Mouse (Mus musculus) WW6 (cell line): ENCODE data around the gene Il4i1.

ENCODE experiments used
- DNase-seq: peaks from one replicate; pipeline ENCODE4 v3.0.0-alpha.2; 2013; ENCODE audit warnings: low read depth, low spot score

Il4i1 gene

DNA sequence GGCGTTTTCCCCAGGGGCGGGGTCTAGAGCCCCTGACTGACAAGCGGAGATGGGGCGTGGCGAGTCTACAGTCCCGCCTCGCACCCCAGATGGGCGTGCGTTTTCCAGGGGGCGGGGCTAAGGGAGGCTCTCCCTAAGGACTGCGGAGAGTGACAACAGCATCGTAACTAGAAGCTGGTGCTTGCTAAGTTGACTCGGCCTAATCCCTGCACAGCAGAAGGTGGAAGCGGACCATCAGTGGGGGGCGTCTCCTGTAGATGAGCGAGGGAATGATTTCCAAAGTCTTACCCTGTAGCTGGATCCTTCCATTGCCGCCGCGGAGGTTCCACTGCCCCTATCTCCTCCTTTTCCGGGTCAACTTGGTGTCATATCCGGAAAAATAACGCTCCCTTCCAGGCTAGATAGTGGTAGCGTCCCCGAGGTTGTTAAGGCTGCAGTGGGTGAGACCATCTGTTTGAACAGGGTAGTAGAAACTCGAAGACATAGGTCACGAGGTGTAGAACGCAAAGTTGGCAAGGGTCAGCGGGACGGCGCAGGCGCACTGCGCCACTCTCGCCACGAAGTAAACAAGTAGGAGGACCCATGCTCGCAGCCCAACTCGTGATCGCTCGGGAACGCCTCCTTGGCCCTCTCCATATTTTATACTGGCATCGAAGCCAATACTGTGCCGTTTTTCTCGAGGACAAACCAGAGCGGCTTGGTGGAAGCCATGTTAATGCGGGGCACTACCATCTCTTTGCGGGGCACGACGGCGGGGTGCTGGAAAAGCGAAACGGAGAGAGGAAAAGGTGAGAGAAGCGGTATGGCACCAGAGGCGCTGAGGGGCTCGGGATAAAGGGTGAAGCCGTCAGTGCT lies 32.6 kb downstream of the Il4i1 start, which contains the start of the genes Akt1s1 and Tbc1d17:
Akt1s1 (plus strand) TSS at position 431 of the 855 bp plus-strand sequence.
Tbc1d17 (minus strand) TSS at position 519 of the 855 bp plus-strand sequence.
- peak; percentile 97 for DNase-seq

DNA sequence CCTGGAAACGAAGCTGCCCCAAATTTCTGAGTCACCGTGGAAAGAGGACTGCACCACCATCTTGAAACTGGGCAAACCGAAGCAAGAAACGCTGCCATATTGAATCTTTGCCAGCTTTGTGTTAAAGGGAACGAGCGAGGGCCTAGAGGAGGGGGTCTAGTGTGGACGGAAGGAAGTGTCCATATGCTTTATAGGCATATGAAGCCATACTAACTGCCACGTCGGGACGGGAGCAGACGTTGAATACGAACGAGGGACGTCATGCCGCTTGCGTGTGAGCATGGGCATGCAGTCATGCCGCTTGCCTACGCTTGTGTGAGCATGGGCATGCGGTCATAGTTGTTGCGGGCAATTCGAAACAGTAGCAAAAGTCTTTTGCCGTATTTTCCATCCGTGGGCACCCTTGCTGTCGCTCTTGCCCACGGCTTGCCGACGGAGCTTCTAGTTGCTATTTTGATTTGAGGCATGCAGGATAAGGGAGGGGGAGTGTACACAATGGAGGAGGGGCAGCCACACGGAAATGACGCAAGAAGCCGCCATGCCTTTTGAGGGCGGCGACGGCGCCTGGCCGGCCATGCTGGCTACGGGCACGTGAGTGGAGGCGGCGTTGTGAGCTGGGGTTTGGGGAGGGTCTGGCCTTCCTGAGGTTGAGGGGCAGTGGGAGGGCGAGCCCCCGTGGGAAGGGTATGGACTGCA lies 33.4 kb downstream of the Il4i1 start:
- no peak for DNase-seq

DNA sequence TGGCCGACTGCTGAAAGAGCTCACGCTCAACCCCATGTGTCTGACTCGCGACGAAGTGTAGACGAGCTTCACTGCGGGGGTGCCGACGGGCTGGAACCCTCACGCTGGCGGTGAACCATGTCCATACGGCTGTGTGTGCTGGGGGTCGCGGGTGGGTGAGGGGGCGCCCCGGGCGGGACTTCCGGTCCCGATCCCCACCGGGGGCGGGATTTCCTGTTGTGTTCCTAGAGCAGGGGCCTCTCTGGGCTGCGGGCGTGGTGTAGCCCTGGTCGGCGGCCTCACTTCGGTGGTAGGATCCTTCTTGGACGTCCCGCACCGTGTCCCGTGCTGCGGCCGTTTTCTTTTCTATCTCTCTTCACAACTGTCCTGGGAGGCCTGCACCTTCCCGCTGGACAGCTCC lies 34.0 kb downstream of the Il4i1 start:
- no peak for DNase-seq

DNA sequence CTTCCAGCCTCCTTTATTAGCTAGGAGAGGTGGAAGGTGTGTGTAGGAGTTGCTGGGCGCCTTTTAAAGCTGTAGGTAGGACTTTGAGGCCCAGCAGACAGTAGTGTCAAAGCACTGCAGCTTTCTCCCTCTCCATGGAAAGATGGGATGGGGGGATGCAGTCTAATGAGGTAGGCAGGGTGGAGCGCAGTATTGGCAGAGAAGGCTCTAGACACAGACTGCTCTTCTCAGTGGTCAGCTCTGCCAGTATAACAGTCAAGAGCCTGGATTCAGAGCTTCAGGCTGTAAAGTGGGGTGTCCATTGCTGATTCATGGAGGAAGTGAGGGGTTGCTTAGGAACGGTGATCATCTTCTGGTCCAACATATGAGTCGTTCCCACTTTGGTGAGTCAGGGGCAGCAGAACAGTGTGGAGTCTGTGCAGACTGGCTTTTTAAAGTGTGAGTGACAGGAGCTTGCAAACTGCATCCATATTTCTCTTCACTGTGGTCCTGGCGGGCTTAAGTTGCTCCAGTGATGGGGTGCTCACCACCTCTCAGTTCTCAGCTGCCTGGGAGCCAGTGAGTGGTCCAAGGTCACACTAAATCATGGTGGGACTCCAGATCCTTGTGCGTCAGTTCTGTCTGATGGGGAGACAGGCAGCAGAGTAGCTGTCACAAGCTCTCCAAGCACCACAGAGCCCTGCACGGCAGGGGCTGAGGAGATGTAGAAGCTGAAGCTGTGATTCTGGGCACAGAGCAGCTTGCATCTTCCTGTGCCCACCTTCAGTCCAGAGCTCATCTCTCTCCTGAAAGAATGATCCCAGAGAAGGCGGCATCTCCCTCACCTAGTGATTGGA lies 34.8 kb downstream of the Il4i1 start:
- no peak for DNase-seq

DNA sequence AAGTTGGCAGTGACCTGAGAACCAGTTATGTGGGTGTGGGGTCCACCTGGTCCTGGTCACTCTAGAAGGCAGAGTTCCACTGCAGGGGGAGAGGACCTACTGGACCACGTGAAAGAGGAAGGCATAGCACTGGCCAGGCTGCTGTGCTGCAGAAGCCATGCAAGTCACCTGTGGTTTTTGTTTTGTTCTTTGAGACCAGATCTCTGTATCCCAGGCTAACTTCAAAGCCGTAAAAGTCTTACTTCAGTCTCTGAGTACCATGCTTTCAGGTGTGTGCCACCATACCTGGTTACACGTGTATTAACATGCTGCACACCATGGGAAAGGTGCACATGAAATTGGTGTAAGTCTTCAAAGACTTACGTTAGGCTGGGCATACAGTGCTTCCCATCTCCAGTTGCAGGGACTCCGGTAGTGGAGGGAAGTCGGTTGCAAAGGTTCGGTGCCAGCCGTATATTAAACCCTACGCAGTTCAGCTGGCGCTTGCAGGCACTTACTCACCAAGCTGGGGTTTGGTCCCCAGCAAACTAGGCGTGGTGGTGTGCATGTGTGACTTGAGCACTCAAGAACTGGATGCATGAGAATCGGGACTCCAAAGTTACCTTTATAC lies 35.5 kb downstream of the Il4i1 start:
- DNase-seq = no peak

DNA sequence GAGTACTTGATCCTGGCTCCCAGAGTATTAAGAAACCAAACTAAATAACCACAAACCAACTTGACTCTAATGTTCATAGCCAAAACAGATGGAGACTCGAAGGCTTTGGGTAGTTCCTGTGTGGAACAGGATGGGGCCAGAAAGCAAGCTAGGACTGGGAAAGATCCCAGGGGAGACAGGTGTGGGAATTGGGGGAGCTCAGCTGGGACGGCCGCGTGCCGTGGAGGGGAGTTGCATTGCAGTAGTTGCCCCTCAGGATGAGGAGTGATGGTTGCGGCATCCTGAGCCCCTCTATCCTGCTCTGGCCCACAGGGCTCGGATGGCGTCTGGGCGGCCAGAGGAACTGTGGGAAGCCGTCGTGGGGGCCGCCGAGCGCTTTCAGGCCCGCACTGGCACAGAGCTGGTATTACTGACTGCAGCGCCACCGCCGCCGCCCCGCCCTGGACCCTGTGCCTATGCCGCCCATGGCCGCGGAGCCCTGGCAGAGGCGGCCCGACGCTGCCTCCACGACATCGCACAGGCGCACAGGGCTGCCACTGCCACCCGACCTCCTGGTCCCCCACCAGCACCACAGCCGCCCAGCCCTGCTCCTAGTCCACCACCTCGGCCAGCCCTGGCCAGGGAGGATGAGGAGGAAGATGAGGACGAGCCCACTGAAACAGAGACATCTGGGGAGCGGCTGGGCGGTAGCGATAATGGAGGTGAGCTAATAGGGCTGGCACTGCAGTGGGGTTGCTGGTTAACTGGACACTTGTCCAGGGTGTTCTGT lies 36.3 kb downstream of the Il4i1 start:
- DNase-seq = no peak

DNA sequence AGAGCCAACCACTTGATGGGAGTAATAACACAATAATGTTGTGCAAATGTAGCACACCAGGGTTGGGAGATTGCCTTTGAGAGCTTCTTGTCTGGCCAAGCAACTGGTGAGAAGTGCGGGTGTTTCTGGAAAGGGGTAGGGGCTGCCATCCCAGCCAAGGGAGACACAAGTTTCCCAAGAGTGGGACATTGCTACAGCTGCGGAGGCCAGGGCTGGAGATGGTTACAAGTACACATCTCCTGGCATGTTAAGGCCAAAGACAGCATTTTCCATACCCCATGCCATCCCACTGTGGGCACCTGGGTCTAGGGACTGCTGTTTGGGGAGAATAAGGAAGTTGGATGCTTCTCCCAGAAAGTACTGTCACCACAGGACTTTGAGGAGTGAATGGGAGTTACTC lies 36.9 kb downstream of the Il4i1 start:
- no peak for DNase-seq

DNA sequence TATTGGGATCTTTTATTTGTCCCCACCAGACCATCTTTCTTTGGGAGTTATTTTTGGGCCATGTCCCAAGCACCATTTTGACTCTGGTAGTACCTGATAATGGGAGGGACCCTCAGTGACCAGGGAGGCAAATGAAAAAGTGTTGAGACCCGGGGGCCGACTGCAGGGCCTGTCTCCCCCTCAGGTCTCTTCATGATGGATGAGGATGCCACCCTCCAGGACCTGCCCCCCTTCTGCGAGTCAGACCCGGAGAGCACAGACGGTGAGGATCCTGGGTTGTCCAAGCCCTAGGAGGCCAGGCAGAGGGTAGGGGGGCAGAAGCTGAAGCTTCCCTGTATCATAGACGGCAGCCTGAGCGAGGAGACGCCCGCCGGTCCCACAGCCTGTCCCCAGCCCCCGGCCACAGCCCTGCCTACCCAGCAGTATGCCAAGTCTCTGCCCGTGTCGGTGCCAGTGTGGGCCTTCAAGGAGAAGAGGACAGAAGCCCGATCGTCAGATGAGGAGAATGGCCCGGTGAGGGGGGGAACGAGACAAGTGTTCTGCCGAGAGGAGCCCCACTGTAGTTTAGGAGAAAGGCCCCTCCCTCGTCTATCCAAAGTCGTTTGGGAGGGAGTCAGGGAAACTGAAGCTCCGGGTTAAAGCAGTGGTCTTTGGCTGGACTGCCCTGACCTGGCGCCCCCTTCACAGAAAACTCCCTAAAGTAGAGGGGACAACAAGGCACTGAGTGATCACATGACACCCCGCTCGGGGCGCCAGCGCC lies 37.6 kb downstream of the Il4i1 start:
- DNase-seq = no peak

DNA sequence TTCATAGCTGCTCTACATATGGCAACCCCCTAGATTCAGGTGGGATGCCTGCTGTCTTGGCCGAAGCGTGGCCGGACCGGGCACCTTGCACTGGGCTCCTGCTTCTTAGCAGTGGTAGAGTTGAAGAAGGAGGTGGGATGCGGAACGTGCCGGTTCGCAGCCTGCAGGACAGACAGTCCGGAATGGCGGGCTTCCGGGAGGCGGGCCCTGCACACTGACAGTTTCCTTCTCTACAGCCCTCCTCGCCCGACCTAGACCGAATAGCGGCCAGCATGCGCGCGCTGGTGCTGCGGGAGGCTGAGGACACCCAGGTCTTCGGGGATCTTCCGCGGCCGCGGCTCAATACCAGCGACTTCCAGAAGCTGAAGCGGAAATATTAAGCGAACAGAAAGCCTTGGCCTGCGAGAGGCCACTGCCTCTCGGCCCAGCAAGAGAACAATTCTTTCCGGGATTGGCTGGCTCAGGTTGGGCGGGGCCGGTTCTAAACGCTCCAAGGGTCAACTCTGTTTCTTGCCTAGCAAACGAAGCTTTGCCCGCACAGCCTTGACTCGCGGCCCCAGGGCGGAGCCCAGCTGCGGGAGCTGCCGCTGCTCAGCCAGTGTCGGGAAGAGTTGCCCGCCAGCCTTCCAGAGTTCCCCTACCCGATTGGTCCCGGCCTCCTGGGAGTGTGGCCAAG lies 38.3 kb downstream of the Il4i1 start:
- no peak for DNase-seq

DNA sequence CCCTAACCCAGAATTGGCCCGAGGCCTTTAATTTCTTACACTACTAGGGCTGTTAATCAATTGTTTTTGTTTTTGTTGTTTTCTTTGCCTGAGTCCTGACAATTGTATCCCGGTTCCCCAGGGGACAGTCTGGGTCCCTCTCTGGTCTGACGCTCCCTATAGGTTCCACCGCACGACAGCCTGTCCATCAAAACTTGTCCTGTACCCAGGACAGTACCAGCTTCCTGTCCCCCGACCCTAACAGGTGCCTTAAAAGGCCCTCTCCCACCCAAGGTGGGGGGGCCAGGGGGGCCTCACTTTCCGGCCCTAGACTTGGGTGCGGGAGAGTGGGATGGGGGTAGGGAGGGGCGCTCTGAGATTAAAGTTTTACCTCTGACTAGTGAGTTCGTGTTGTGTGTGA lies 38.8 kb downstream of the Il4i1 start:
- no peak for DNase-seq

DNA sequence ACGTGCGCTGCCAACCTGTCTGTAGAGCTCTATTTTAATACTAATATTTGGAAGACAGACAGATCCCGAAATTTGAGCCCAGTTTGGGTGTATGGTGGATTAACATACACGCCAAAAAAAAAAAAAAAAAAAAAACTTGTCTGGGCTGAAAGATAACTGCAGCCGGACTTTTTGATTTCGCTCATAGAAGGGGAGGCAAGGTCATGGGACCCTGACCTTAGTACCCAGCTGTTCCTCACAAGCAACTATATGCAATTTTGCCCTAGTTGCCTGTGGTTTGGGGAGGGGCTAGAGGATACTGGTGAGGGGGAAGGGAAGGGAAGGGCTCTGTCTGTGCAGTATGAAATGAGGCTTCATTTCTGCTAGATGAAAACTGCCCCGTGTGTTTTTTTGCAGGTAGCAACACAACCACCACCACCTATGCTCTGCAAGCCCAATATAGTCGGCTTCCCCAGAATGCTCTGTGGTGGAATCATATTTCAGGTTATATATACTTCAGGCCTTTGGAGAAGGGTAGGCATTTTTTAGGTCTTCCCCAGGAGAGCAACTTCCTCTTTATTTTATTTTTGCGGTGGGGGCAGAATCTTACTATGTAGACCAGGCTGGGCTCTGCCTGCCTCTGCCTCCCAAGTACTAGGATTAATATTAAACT lies 40.2 kb downstream of the Il4i1 start:
- DNase-seq = no peak

DNA sequence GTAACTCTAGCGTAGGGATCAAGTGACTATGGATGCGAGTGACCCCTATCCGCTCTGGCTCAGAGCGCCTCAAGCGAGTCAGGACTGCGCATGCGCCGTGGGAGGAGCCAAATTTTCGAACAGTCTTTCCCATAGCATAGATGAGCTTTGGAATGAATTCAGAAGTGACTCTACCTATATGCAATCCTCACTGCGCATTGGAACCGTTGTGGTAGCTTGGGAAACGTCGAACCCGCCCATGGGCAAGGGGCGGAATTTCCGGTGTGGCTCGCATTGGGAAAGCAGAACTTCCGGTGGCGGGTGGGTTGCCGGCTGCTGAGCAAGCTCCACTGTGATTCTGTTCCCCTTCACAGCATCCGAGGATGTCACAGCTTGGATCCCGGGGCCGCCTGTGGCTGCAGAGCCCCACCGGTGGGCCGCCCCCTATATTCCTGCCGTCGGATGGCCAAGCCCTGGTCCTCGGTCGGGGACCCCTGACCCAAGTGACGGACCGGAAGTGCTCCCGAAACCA lies 40.9 kb downstream of the Il4i1 start, which contains the start of gene Pnkp:
Pnkp (plus strand) TSS at position 98 of the 511 bp plus-strand sequence.
- DNase-seq = peak; percentile 75

DNA sequence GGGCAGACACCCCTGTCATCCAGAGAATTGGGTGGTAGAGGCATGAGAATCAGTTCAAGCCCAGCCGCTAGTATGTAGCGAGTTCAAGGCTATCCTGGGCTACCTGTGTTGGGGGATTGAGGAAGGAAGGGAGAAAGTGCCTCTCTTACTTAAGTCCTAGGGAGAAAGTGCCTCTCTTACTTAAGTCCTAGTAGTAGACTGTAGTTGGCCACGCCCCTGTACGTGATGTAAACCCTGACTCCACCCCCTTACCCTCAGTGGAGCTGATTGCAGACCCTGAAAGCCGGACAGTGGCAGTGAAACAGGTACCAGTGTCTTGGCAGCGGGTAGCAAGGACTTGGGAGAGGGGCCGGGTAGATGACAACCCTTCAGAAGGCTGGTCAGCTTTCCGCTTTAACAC lies 41.7 kb downstream of the Il4i1 start:
- DNase-seq = no peak

DNA sequence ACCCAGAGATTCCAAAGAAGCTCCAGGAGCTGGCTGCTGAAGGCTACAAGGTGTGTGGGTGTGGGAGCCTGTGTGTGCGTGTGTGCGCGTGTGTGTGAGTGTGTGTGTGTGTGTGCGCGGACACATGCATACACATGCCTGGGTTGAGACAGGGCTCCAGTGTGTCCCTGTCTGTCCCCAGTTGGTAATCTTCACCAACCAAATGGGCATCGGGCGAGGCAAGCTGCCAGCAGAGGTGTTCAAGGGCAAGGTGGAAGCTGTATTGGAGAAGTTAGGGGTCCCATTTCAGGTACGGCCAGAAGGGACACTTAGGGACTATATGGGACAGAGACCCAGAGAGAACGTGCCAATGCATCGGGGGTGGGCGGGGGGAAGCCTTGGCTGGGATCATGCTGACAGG lies 43.7 kb downstream of the Il4i1 start:
- no peak for DNase-seq

DNA sequence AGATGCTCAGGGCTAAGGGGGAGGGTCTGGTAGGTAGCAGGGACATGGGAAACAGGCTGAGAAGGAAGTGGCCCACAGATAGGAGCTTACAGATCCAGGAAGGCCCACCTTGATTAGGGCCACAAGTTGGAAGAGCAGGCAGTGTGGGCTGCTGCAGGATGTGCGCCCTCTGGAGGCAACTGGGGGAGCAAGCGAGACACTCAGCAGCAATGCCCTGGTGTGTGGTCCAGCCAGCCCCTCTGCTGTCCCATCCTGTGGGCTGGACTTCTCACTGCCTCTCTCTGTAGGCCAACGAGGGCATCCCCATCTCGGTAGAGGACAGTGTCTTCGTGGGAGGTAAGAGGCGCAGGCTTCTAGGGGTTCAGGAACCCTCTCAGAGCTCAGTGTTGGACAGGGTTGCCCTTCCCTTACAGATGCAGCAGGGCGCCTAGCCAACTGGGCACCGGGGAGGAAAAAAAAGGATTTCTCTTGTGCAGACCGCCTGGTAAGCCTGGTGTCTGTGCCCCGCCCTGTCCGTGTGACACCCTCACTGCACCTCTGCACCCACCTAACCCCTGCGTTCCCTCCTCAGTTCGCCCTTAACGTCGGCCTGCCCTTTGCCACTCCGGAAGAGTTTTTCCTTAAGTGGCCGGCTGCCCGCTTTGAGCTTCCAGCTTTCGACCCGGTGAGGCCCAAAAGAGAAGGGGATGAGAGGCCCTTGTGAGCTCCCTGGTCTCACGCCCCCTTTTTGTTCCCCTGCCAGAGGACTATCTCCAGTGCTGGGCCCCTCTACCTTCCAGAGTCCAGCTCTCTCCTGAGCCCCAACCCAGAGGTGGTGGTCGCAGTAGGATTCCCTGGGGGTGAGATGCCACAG lies 44.6 kb downstream of the Il4i1 start:
- DNase-seq = no peak

DNA sequence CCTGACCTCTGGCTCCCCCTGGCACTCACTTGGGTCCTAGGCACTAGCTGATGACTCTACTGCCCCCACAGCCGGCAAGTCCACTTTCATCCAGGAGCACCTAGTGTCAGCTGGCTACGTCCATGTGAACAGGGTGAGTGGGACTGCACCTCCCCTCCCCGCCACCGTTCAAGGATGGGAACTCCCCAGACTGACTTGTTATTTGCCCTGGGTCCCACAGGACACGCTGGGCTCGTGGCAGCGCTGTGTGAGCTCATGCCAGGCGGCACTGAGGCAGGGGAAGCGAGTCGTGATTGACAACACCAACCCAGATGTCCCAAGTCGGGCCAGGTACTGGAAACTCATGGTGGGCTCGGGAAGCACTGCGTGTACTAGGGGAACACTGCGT lies 45.2 kb downstream of the Il4i1 start:
- DNase-seq = no peak

DNA sequence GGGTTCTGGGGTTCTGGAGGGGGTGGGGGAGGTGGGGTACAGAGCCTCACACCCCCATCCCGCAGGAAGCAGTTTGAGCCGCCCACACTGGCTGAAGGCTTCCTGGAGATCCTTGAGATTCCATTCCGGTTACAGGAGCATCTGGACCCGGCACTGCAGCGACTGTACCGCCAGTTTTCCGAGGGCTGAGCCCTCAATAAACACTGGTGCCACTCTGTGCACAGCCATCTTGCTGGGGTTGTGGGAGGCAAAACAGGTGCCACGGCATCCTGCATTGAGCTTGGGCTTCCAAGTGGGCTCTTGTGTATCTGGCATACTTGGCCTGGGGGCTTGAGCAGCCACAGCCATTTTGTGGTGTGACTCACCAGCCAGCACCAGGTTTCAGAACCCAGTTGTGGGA lies 46.2 kb downstream of the Il4i1 start:
- DNase-seq = no peak

DNA sequence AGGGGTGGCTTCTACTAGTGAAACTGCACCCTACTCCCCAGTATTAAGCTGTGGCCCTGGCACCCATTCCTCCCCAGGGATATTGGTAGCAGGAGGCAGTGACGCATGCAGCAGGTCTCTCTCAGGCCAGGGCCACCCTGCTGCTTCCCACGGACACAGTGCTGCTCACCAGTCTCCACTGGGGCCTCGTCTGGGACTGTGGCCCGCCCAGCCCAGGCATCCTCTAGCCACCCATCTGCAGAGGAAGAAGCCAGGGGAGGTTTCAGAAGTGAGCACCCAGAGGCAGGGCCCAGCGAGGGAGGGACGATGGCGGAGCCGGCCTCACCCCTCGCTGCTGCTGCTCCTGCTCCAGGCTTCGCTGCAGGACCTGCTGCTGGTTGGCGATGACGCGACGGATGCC lies 47.0 kb downstream of the Il4i1 start:
- no peak for DNase-seq
